Mouse (Mus musculus) left cerebral cortex, postnatal 36 days (tissue): Measurements from ENCODE around the gene Srsf12. TPM values are rescaled to one million over a fixed set of nuclear protein-coding genes. Genes with fewer than 3 reads are reported as not detected.

Experiments used
- DNase-seq, 2 experiments: peaks; one replicate each; pipeline ENCODE4 v3.0.0; 2021 to 2022; ENCODE audit warnings: low spot score in 2 of 2, mixed read lengths in 1 of 2
- intact Hi-C: fragments of 180-260 bp; cut with DNase I; formaldehyde crosslinking; loops from one replicate; pipeline ENCODE4 v1.15.1; 2025
- total RNA-seq, 2 experiments: library from RNA; stranded (reverse); gene quantifications; 2 replicates each; pipeline ENCODE4 v1.2.3; 2021

Gene Srsf12
- total RNA-seq, 2 experiments from 2014 or later = 23.6 to 26.8 TPM

DNA sequence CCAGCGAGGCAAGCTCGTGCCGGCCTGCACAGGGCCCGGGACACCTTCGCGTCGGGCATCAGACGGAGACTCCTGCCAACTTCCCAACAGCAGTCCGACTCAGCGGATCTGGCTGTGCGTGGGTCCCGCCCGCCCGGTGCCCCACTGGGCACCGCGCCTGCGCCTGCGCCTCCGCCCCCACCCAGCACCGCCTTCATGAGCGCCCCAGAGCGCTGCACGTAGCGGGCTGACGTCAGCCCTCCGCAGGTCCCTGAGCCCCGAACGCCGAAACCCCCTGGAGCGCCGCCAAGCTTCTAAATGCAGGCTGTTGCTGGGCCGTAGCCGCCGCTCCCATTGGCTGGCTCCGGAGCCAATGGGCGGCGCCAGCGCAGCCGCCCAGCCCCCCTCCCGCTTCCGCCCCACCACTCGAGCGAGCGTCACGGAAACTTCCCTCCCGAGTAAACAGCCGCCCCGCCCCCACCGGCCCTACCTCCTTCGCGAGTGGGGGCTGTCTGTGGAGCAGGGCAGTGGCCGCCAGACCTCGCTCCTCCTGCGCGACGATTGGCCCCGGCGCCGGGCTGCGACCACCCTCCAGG is 38.8 kb downstream of the Srsf12 start:
- DNase-seq = peak; percentile 98 to 99
- intact Hi-C loops = loop anchor here (2.0 to 5.0 kb wide), 5 partner anchors 40 to 1305 kb away; partner anchors contain the start of genes Akirin2, Pm20d2, Pnrc1 and Srsf12

- intact Hi-C loops = loop anchor here (5.0 kb wide), 4 partner anchors 41 to 1304 kb away; partner anchors contain the start of genes Akirin2, Pnrc1, Srsf12 and Ube2j1
Observed at GRCm38 (mm10) chr4:33248062-33248889, 39.5 kb downstream of the Srsf12 start.

GRCm38 (mm10) chr4:33248915-33249314 is 40.1 kb downstream of the Srsf12 start:
- intact Hi-C loops = loop anchor here (5.0 kb wide), 4 partner anchors 42 to 1303 kb away; partner anchors contain the start of genes Akirin2, Pnrc1, Srsf12 and Ube2j1

More at GRCm38 (mm10) chr4:33248062-33248889, 39.5 kb downstream of the Srsf12 start:
- peak; percentile 97 to 98 for DNase-seq

DNA sequence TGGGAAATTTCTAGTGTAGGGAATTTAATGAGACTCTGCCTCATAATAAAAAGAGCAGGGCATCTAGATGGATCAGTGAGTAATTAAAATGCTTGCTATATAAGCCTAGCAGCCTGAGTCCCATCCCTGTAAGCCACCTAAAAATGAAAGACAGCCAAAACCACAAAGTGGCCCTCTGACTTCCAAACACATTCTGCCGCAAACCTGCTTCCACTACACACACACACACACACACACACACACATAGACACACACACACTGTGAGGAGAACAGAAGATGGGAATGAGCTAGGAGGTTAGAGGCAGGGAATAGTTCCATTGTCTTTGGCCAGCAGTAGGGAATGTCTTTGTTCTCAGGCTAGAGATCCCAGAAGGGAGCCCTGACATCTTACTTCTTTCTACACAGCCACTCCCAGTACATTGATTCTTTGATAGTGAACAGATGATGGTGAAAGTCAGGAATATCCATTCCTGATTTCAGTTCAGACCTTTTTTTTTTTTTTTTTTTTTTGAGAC is 41.0 kb downstream of the Srsf12 start:
- intact Hi-C loops = loop anchor here (5.0 kb wide), 4 partner anchors 42 to 1303 kb away; partner anchors contain the start of genes Akirin2, Pnrc1, Srsf12 and Ube2j1
- DNase-seq = no peak

More at GRCm38 (mm10) chr4:33248915-33249314, 40.1 kb downstream of the Srsf12 start:
- DNase-seq = no peak

DNA sequence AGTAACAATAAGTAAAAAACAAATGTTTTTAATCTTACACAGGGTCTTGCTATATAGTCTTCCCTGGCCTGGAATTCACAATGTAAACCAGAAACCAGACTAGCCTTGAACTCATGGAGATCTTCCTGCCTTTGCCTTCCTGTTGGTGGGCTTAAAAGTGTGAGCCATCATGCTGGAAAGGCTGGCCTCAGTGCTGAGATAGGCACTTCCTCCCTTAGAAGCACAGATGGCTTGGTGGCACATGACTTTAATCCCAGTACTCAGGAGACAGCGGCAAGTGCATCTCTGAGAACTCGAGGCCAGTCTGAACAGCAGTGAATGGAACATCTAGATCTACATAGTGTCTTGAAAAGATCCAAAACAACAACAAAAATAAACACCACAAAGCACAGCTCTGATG is 42.1 kb downstream of the Srsf12 start:
- intact Hi-C loops = no loop called here
- no peak for DNase-seq

DNA sequence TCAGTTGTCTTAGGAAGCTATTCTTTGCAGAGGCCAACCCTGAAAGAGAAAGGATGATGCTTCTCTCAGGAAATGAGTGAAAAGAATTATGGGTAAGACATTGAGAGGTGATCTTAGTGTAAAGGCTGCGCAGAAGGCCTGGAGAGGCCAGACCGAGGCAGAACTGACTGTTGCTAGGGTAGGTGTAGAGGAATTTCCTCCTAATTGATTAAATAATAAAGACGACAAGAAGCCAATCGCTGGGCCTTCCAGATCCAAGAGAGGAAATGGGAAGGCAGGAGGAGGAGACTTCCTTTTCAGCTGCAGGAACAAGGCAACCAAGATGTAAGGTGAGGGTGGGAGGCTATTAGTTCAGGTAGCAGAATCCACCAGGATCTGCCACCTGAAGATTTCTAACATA is 45.9 kb downstream of the Srsf12 start:
- intact Hi-C loops = no loop called here
- DNase-seq = no peak

DNA sequence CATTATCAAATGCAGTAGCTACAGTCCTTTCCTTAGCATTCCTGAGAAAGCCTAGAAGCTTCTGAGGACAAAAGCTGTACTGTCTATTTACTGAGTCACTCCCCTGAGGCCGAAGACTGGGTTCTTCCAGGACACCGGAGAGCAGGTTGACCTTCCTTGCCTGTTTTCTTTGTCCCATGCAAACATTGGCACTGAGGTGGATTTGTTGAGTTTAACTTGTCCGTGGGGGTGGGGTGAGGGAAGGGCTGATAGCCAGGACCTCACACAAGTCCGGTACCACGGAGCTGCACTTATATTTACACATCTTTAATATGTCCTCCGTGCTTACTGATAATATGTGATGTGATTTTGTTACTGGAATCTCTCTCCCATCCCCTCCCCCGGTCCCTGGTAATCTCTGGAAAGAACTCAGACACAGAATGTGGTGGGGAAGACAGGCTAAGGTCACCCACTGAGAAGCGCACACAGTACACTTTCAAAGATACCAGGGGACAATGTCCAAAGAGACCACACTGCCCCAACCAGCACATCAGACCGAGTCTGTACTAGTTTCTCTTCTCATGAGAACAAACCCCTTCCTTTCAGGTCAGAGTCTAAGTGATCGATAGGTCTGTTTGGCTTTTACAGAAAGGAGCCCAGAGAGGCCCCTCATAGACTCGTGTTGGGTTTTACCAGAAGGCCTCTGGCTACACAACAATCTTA is 48.6 kb downstream of the Srsf12 start:
- DNase-seq = no peak
- intact Hi-C loops = no loop called here

DNA sequence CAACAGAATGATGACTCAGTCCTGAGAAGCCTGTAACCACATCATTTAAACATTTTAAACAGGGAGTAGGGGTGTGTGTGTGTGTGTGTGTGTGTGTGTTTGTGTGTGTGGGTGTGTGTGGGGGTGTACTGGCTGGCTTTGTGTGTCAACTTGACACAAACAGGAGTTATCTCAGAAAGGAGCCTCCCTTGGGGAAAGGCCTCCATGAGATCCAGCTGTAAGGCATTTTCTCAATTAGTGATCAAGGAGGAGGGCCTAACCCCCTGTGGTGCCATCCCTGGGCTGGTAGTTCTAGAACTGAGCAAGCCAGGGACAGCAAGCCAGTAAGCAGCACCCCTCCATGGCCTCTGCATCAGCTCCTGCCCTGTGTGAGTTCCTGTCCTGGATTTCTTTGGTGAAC is 51.5 kb downstream of the Srsf12 start:
- DNase-seq = no peak
- intact Hi-C loops = no loop called here

DNA sequence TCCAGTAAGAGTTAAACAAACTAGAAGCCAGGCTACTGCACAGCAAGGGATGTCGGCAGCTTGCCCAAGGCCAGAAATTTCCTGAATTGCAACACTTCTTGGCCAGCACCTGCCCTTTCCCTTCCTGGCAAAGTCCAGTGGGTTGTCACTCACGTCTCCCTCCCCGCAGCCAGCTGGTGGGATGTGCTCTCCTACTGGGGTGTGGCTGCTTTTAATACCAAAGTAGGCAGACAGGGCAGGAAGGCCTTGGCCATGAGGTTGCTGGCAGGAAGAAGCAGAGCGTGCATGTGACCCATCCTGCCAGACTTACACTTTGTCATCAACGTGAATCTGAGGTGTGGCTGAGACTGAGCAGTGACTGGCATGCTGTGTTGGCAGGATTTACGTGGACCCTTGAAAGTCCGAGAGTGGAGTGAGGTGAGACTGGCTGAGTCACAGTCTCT is 52.5 kb downstream of the Srsf12 start:
- intact Hi-C loops = no loop called here
- peak in 1 of 2 experiments; percentile 28 for DNase-seq

GRCm38 (mm10) chr4:33262897-33263296 is 54.1 kb downstream of the Srsf12 start:
- intact Hi-C loops = no loop called here
- no peak for DNase-seq

DNA sequence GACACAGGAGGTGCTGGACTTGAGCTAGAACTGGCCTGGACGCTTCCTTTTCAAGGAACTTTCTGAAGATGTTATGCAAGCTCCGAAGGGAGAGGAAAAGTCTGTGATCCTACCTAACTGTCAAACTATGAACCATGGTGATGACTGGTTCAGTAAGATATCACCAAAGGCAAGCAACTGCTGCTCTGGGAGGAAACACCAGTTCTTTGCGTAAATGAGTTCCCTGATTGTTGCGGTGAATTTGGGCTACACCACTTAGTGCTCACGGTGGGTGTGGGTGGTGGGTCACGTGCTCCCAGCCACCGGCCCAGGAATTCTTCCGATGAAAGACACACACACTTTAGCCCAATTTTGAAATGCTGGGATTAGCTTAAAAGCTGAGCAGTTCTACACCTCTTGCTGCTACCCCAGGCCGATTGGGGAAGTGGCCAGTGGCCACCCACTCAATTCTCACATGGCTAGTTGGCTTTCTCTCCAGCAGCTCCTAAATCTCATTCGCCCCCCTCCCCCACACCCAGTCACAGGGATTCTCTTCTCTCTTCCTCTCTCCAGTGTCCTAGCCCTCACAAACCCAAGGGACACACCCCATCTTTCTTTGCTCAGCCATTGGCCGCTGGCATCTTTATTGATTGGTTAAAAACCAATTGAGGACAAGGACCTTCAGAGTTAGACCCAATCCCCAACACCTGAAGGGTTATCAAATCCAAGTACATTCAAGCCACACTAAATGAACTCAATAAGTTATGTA is 56.4 kb downstream of the Srsf12 start:
- intact Hi-C loops = no loop called here
- no peak for DNase-seq

DNA sequence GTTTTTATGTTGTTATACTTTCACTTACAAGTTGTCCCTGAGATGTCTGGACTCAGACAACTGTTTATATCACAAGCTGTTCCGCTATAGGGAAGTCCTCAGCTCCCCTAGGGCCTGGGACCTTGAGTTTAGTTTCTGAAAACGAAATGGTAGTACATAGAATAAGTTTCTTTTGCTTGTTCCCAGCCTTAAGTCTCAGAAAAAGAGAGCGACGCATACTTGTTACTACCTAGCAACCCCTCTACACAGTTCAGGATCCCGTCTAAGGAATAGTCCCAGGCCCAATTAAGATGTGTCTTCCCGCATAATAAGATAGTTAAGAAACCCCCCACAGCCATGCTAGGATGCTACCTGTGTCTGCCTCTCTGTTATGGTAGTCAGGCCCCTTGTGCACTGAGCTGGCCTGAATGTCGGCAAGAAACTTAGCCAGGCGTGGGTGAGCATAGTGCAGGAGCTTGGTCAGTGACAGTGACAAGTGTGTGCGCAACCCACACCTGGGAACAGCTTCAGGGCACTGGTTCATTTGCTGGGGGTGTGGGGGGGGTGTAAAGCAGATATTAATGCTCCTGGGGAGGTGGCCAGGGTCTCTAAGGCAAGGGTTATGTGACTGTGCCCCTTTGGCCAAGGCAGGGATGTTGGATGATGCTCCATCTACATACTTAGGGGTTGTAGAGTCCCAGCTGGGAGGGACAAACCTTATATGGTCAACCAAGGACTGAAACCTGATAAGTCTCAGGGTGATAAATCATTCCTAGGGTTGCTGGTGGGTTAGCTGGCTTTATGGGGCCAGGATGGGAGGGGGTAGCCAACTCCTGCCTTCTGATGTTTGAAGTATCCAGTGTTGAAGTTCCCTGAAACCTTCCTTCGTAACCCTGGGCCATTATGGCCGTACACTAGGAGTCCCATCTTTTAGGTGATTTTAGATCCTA is 61.9 kb downstream of the Srsf12 start:
- intact Hi-C loops = no loop called here
- DNase-seq = no peak

DNA sequence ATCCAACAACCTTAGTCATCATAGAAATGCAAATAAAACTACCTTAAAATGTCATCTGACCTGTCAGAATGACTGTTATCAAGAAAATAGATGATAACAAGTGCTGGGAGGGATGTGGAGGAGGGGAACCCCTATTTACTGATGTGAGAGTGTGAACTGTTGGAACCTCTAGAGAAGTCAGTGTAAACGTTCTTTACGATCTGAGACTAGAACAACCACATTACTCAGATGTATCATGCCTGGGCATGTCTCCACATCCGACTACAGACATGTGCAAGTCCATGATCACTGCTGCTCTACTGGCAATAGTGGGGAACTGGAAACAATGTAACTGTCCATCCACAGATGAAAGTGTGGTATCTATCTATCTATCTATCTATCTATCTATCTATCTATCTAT is 64.6 kb downstream of the Srsf12 start:
- no peak for DNase-seq
- intact Hi-C loops = no loop called here

DNA sequence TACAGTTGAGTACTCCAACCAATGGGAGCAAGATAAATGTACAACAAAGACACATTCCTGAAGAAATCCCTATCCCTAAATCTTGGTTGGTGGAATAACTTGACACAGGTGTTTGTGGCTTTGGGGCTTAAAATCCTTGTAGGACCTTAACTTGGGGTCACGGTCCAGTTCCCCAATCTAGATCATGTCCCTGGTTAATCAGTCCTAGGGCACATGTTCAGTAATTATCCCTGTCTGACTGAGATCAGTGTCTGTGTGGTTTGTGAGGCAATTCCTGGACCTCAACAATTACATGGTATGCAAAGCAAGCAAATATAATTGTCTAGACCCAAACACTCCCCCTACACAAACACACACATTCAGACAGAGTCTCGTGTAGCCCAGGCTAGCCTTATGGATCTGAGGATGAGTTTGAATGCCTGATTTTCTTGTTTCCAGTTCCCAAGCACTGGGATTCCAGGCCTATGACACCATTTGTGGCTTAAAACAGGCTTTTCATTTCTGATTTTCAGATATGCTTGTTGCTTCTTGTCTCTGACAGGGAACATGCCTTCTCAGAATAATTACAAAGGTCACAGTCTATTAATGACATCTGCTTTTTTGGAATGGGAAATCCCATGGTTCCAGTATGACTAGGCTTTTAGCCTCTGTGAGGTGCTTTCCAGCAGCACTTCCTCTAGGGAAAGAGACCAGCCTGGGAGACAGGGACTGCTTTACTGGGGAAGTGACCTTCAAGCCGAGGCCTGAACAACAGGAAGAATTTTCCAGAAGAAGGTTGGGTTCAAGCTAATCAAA is 73.3 kb downstream of the Srsf12 start:
- no peak for DNase-seq
- intact Hi-C loops = no loop called here
